Mouse (Mus musculus) embryonic facial prominence, embryonic 14.5 days (tissue): ENCODE data around the gene Coa4. TPM values are rescaled to one million over a fixed set of nuclear protein-coding genes. Genes with fewer than 3 reads are reported as not detected.

Experiments
- ATAC-seq: fragments of 200-750 bp; cut with Nextera tagmentation; 2 replicates; pipeline ENCODE4 v1.8.0; 2017; ENCODE audit warnings: low read depth, moderate number of reproducible peaks, moderate TSS enrichment
- DNase-seq: peaks from one replicate; pipeline ENCODE4 v3.0.0-alpha.2; 2015; ENCODE audit warnings: low spot score
- H3K27ac ChIP-seq: fragments of 300-500 bp; sonication (generic); replicated peaks from 2 replicates; pipeline ENCODE4 v1.5.1; 2014; ENCODE audit warnings: low read depth, mild to moderate bottlenecking, low read length, moderate library complexity
- H3K27me3 ChIP-seq: fragments of 300-500 bp; sonication (generic); replicated peaks from 2 replicates; pipeline ENCODE4 v1.6.1; 2014; ENCODE audit warnings: low read length; ENCODE audit not compliant: control insufficient read depth, insufficient read depth
- H3K36me3 ChIP-seq: fragments of 300-500 bp; sonication (generic); 2 replicates; pipeline ENCODE4 v1.6.1; 2014; ENCODE audit warnings: low read length, mixed read lengths; ENCODE audit not compliant: control insufficient read depth, insufficient read depth
- H3K4me1 ChIP-seq: fragments of 300-500 bp; sonication (generic); 2 replicates; pipeline ENCODE4 v1.6.1; 2014; ENCODE audit warnings: antibody characterized with exemption, low read length; ENCODE audit not compliant: control insufficient read depth, insufficient read depth
- H3K4me2 ChIP-seq: fragments of 300-500 bp; sonication (generic); 2 replicates; pipeline ENCODE4 v1.6.1; 2014; ENCODE audit warnings: low read depth, mild to moderate bottlenecking, low read length, moderate library complexity, mixed read lengths
- H3K4me3 ChIP-seq: fragments of 300-500 bp; sonication (generic); 2 replicates; pipeline ENCODE4 v1.5.1; 2014; ENCODE audit warnings: low read depth, mild to moderate bottlenecking, low read length
- H3K9ac ChIP-seq: fragments of 300-500 bp; sonication (generic); 2 replicates; pipeline ENCODE4 v1.6.1; 2014; ENCODE audit warnings: low read depth, mild to moderate bottlenecking, low read length, moderate library complexity, mixed read lengths
- H3K9me3 ChIP-seq: fragments of 300-500 bp; sonication (generic); 2 replicates; pipeline ENCODE4 v1.6.1; 2016; ENCODE audit warnings: low read length; ENCODE audit not compliant: control insufficient read depth
- WGBS: fragments of 180-500 bp; shearing (Covaris S2); extraction: QIAGEN DNeasy Blood & Tissue Kit; methylation state at CpG from one replicate; pipeline ENCODE4 v1.1.7; 2014; 5-methylcytosine and 5-hydroxymethylcytosine counted together
- polyA plus RNA-seq: library from polyadenylated mRNA; unstranded; fragments of >200 nt; fragmentation: Nextera tagmentation; extraction: Ambion mirVana; gene quantifications from 2 replicates; pipeline ENCODE4 v1.2.1, GENCODE M21; 2014

Gene Coa4
- polyA plus RNA-seq, 1 experiment from 2014 or later = 22.1 TPM

- H3K4me2 ChIP-seq = no peak overlapping the region
- DNase-seq = no peak
- no peak overlapping the region for H3K27ac ChIP-seq
- peaks cover 4% of the 10 kb centered on the region; the same call in 1 of the 2 replicates for H3K36me3 ChIP-seq
- no peaks in the 10 kb centered on the region for H3K27me3 ChIP-seq
- no peaks in the 10 kb centered on the region for H3K9me3 ChIP-seq
- ATAC-seq = no peak
- WGBS = 83% methylated on average over 2 of the region's 2 CpGs
- H3K9ac ChIP-seq = no peak overlapping the region
- H3K4me1 ChIP-seq = 0 out of 2 replicates have a peak, but pooled peaks cover 5% of the 10 kb centered on the region
- H3K4me3 ChIP-seq = no peak overlapping the region
Measured at GRCm38 (mm10) chr7:100578794-100579193, 41.9 kb downstream of the Coa4 start.

- Histone ChIP-seq H3K27ac (no peak overlapping the region), H3K4me2 (peak overlapping the region; percentile 67), H3K9ac (peak overlapping the region; percentile 82), H3K9me3 (no peaks in the 10 kb centered on the region), H3K27me3 (no peaks in the 10 kb centered on the region), H3K36me3 (no peaks in the 10 kb centered on the region), H3K4me1 (0 out of 2 replicates have a peak, but pooled peaks cover 5% of the 10 kb centered on the region), H3K4me3 (peak overlapping the region; percentile 54)
- 40% methylated on average over 7 of the region's 7 CpGs for WGBS
- ATAC-seq = no peak
- DNase-seq = no peak
Measured at GRCm38 (mm10) chr7:100582235-100582634, 45.4 kb downstream of the Coa4 start.

GRCm38 (mm10) chr7:100582727-100583236 is 45.9 kb downstream of the Coa4 start:
- Histone ChIP-seq H3K9ac (peak overlapping the region; percentile 82), H3K36me3 (no peaks in the 10 kb centered on the region), H3K4me1 (0 out of 2 replicates have a peak, but pooled peaks cover 5% of the 10 kb centered on the region), H3K27ac (peak overlapping the region; percentile 90), H3K4me3 (peak overlapping the region; percentile 54), H3K4me2 (peak overlapping the region; percentile 67), H3K9me3 (no peaks in the 10 kb centered on the region), H3K27me3 (no peaks in the 10 kb centered on the region)
- peak; percentile 94 for ATAC-seq
- under 1% methylated on average over 27 of the region's 31 CpGs for WGBS
- peak; percentile 94 for DNase-seq

GRCm38 (mm10) chr7:100589816-100590215 is 52.9 kb downstream of the Coa4 start:
- ATAC-seq = no peak
- H3K4me2 ChIP-seq = no peak overlapping the region
- H3K36me3 ChIP-seq = no peaks in the 10 kb centered on the region
- H3K27me3 ChIP-seq = no peaks in the 10 kb centered on the region
- no peak for DNase-seq
- no peak overlapping the region for H3K9ac ChIP-seq
- no peak overlapping the region for H3K27ac ChIP-seq
- peaks cover 3% of the 10 kb centered on the region; the same call in 1 of the 2 replicates for H3K4me1 ChIP-seq
- no peak overlapping the region for H3K4me3 ChIP-seq
- H3K9me3 ChIP-seq = no peaks in the 10 kb centered on the region
- WGBS = 56% methylated on average over 1 of the region's 1 CpGs

Other genes with a start within 250 kb of the Coa4 start
- gene C2cd3, start 164.8 kb upstream of the Coa4 start, polyA plus RNA-seq = 21.7 and 25.3 TPM in 2 replicates
- 49.4 and 53.3 TPM in 2 replicates for gene Ppme1, start 164.8 kb upstream of the Coa4 start, polyA plus RNA-seq
- gene Ucp3, start 64.1 kb upstream of the Coa4 start, polyA plus RNA-seq = 0.20 and 0.24 TPM in 2 replicates
- 152 and 172 TPM in 2 replicates for gene Ucp2, start 43.7 kb upstream of the Coa4 start, polyA plus RNA-seq
- gene Dnajb13, start 22.1 kb upstream of the Coa4 start, polyA plus RNA-seq = 3.0 and 4.7 TPM in 2 replicates
- gene Rab6a, start 70.3 kb downstream of the Coa4 start, polyA plus RNA-seq = 130 and 136 TPM in 2 replicates
- 82.1 and 84.5 TPM in 2 replicates for gene Mrpl48, start 71.2 kb downstream of the Coa4 start, polyA plus RNA-seq
- gene Plekhb1, start 125.3 kb downstream of the Coa4 start, polyA plus RNA-seq = 12.3 and 12.6 TPM in 2 replicates
- gene Fam168a, start 169.6 kb downstream of the Coa4 start, polyA plus RNA-seq = 42.3 and 44.6 TPM in 2 replicates